Comparison of ENCODE assay signal across 9 mouse cellular contexts in genomic region chr6:91059711-91060110, GRCm38 (mm10). TPM values are rescaled to one million over a fixed set of nuclear protein-coding genes. Genes with fewer than 3 reads are reported as not detected.
A peak's percentile ranks its signal among the peaks of the same experiment; 100 is the strongest.
DNase-seq lines count a peak whose midpoint lies in the region; ATAC-seq lines count a peak whose summit lies in the region.
"Had no signal": no experiment of that assay in that cellular context is flagged by ENCODE, and none has a peak within 500 bp of the region (broad histone marks: within the 10 kb centered on the region; RNA-seq: fewer than 3 reads in every experiment).

No protein-coding gene starts in this region.

- no peak overlapping the region for H3K4me2 ChIP-seq in forebrain, embryonic 13.5 days
- H3K4me2 ChIP-seq: neural tube, embryonic 12.5 days had no signal

- no peak overlapping the region for H3K9ac ChIP-seq in forebrain, embryonic 13.5 days
- H3K9ac ChIP-seq: neural tube, embryonic 12.5 days had no signal

- H3K4me1 ChIP-seq in forebrain, embryonic 13.5 days, result no peaks in the 10 kb centered on the region
- H3K4me1 ChIP-seq: neural tube, embryonic 12.5 days had no signal

- H3K27ac ChIP-seq in forebrain, embryonic 13.5 days, result no peak overlapping the region
- H3K27ac ChIP-seq: neural tube, embryonic 12.5 days had no signal

- DNase-seq in gastrocnemius, adult 18-20 months (ENCODE audit: low spot score), result peak; percentile 52
- no peak for DNase-seq in gastrocnemius, postnatal 25 days
- DNase-seq in CD4-positive, CD25-positive, alpha-beta regulatory T cell, adult 2 months (ENCODE audit: low read depth, low spot score), result peak; percentile 70
- DNase-seq in c-Kit-negative CD71-positive TER-119-positive erythroid progenitor cells, embryonic 14.5 days (ENCODE audit: low read depth, low spot score), result peak; percentile 19
- peak; percentile 27 for DNase-seq in kidney, adult 9 months
- peak; percentile 32 for DNase-seq in lung, postnatal 25 days (ENCODE audit: low spot score)
- DNase-seq in spleen, postnatal 14 days (ENCODE audit: low spot score in 2 of 2), result peak; percentile 12 to 48

- peaks cover 66% of the 10 kb centered on the region for H3K36me3 ChIP-seq in forebrain, embryonic 13.5 days (ENCODE audit: poor library complexity, severe bottlenecking)

- 50% methylated on average over 2 of the region's 2 CpGs for WGBS in forebrain, embryonic 13.5 days

- H3K4me3 ChIP-seq in forebrain, embryonic 13.5 days, result no peak overlapping the region
- H3K4me3 ChIP-seq: neural tube, embryonic 12.5 days had no signal

- no peaks in the 10 kb centered on the region for H3K27me3 ChIP-seq in forebrain, embryonic 13.5 days
- H3K27me3 ChIP-seq: neural tube, embryonic 12.5 days had no signal

- ATAC-seq in forebrain, embryonic 13.5 days, result peak; percentile 19; the same call in 1 of the 2 replicates

- H3K9me3 ChIP-seq in forebrain, embryonic 13.5 days (replicated peaks), result no peaks in the 10 kb centered on the region
- H3K9me3 ChIP-seq: neural tube, embryonic 12.5 days had no signal

RNA-seq across cellular contexts. Expression of gene Nup210, which starts 56.9 kb away (rescaled TPM):
- total RNA-seq in gastrocnemius, adult 18-20 months (2021), result 10 to 100 TPM; 18.4 to 22.1 TPM
- total RNA-seq in gastrocnemius, postnatal 25 days (2021), result 10 to 100 TPM; 20.1 to 21.6 TPM
- polyA plus RNA-seq in forebrain, embryonic 13.5 days (2015; fragmentation: Nextera tagmentation; extraction: Ambion mirVana), result 17.1 and 23.7 TPM in 2 replicates
